Mouse (Mus musculus): ENCODE data around the gene Hes1.

Hes1 gene

GRCm38 (mm10) chr16:30050767-30051490 is 13.3 kb upstream of the Hes1 start:
- DNase-seq (ENCODE audit: low read depth, low spot score) = no peak

- DNase-seq (ENCODE audit: low read depth, low spot score) = no peak
Observed at GRCm38 (mm10) chr16:30052271-30052670, 11.9 kb upstream of the Hes1 start.

- no peak for DNase-seq (ENCODE audit: low read depth, low spot score)
Observed at GRCm38 (mm10) chr16:30052839-30053511, 11.2 kb upstream of the Hes1 start.

- no peak for DNase-seq (ENCODE audit: low read depth, low spot score)
Observed at GRCm38 (mm10) chr16:30054541-30054940, 9.6 kb upstream of the Hes1 start.

DNA sequence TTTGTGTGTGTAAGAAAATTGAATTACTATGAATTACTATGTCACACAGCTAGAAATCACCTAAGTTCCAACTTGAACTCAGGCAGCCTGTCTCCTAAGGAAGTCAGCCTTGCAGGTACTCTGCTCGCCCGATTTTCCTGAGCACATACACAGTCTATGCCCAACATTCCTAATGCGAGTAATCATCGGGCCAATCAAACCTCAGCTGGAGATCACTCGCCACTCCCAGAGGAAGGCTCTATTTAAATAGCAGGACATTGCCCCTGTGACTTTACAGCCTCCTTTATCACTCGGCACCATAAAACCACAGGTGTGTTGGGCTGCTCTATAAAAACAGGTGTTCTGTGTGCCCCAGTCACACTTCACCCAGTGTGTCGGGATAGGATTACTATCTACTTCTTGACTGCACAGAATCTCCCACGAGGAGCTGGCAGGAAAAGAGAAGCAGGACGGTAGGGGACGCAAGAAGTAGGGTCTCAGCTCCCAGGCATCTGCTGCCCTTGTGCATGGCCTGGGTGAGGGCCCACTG is 8.8 kb upstream of the Hes1 start:
- no peak for DNase-seq (ENCODE audit: low read depth, low spot score)

DNA sequence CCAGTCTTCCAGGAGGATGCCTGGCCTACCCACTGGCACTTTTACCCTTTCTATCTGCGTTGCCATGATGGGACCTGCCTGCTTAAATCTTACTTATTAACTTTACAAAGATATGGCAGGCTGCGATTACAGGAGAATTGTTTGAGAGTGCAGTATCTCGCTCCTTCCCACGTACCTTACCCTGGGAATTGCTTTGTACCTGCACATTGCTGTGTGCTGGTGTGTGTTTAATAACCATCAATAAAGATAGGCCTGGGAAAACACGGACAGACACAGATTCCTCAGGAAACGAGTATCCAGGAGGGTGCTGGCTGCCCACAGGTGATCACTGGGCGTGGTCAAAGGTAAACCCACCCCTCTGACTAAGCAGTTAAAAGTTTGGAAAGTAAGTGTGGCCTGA is 8.3 kb upstream of the Hes1 start:
- DNase-seq (ENCODE audit: low read depth, low spot score) = no peak

- no peak for DNase-seq (ENCODE audit: low read depth, low spot score)
Observed at GRCm38 (mm10) chr16:30056906-30057305, 7.3 kb upstream of the Hes1 start.

DNA sequence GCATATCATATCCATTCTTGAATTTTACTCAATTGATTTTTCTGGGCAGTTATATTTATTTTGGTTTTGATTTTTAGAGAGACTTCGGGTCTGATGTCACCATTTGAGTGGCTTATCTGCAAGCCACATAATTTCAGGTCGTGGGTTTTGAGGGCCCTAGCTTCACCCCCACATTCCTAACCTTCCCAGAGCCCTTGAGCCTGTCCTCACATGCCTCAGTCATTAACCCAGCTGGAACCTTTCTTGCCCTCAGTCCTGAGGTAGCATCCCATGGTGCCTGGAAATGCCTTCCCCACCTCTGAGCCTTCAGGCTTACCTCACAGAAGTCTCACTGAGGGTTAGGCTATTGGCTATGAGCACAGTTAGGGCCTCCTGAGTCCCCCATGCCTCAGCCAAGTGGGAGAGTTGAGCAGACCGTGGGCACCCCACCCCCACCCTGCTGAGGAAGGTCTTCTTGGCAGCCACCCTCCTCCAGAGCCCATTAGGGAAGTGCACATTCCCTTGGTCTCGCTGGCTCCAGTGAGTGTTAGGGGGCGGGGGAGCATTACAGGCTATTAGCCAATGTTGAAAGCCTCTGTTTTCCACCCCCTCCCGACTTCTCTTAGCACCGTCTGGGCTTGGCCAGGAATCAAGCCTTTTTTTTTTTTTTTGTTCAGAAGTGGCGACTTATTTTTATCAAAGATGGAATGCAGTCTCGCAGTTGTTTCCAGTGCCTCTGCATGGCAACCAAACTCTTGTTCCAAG is 5.0 kb upstream of the Hes1 start:
- DNase-seq (ENCODE audit: low read depth, low spot score) = peak; percentile 76

GRCm38 (mm10) chr16:30060412-30060811 is 3.8 kb upstream of the Hes1 start:
- DNase-seq (ENCODE audit: low read depth, low spot score) = peak; percentile 38

- peak; percentile 29 for DNase-seq (ENCODE audit: low read depth, low spot score)
Observed at GRCm38 (mm10) chr16:30062242-30063030, 1.7 kb upstream of the Hes1 start.

- DNase-seq (ENCODE audit: low read depth, low spot score) = peak; percentile 40
Observed at GRCm38 (mm10) chr16:30063121-30063881, 883 bp upstream of the Hes1 start.

- no peak for DNase-seq (ENCODE audit: low read depth, low spot score)
Observed at GRCm38 (mm10) chr16:30064613-30065012, 429 bp downstream of the Hes1 start.

GRCm38 (mm10) chr16:30065077-30065476 is 893 bp downstream of the Hes1 start:
- DNase-seq (ENCODE audit: low read depth, low spot score) = peak; percentile 89

DNA sequence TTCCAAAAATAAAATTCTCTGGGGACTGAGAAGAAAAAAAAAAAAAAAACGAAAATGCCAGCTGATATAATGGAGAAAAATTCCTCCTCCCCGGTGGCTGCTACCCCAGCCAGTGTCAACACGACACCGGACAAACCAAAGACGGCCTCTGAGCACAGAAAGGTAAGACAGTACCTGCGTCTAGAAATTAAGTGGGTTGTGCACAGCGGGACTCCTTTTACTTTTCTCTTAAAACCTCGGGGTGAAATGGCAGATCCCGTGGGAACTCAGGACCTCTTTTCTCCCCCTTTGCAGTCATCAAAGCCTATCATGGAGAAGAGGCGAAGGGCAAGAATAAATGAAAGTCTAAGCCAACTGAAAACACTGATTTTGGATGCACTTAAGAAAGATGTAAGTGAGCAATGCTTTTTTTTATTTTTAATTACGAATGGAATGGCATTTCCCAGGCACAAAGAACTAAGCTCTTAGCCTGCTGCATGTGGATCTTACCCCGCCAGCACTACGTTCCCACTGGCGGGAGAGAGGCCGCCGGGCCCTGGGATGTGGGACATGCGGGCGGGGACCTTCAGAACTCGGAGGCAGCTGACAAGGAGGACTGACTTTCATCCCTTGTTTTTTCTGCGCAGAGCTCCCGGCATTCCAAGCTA is 1.5 kb downstream of the Hes1 start:
- DNase-seq (ENCODE audit: low read depth, low spot score) = no peak

DNA sequence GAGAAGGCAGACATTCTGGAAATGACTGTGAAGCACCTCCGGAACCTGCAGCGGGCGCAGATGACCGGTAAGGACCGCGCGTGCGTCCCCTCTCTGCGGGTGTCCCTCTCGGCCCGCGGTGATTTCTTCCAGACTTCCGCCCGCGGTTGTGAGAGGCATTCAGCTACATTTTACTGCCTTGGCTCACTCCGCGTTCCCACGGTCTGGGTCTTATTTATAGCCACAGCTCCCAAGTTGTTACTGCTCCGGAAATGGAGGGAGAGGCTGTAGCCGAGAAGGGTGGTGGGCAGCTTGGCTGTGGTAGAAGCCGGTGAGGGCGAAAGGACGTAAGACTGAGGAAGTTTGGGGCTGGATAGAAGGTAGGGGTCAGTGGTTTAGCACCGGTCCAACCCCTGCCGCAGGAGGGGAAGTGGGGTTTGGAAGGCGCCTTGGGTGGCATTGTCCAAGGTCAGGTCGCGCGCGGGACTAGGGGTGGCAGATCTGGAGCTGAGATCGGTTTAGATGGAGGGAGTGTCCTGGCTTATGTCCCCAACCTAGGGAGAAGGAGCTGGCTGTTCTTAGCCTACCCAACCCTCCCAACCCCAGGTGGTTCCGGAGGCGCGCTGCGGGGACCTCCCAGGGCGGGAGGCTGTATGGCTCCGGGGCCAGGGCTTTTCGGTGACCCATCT is 2.1 kb downstream of the Hes1 start:
- DNase-seq (ENCODE audit: low read depth, low spot score) = peak; percentile 61

- DNase-seq (ENCODE audit: low read depth, low spot score) = peak; percentile 82
Observed at GRCm38 (mm10) chr16:30066852-30067301, 2.7 kb downstream of the Hes1 start.

DNA sequence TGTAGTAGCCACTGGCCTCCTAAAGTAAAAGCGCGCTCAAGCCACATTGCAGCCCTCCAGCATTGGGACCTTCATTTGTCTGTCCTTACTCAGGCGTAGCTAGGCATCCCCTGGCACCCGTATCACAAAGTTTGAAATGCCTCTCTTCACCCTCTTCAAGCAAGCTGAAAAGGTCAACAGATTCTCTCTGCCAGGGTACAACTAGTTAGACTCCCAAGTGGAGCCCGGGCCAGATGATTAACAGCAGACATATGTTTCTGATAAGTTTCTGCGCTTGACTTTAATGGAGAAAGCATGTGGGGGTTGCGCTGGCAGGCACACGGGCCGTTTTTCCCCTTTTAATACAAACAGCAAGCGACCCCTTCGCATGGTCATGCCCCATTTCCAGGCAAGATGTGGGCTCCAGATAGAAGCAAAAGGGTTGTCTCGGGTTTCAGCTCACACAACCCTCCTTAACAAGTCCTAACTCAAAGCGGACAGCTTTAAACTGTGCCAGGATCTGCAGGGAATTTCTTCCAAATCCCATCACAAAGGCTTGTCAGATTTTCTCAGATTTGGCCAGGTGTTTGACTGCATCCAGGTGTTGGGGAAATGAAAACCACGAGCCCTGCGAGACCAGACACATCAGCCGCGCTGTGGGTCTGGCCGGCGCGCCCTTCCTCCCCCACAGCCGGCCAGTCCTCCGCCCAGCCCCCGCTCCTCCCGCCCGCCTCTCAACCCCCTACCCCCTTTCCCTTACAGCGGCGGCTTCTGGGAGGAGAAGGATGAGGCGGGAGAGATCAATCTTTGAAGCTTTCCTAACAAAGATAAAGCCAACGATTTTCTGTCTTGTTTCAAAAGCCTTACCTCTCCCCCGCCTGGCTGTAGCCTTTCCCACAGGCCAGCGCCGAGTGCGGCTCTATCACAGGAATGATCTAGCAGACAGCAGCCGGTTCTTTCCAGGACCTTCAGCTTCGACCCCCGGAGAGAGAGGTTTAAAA is 4.1 kb downstream of the Hes1 start:
- no peak for DNase-seq (ENCODE audit: low read depth, low spot score)

DNA sequence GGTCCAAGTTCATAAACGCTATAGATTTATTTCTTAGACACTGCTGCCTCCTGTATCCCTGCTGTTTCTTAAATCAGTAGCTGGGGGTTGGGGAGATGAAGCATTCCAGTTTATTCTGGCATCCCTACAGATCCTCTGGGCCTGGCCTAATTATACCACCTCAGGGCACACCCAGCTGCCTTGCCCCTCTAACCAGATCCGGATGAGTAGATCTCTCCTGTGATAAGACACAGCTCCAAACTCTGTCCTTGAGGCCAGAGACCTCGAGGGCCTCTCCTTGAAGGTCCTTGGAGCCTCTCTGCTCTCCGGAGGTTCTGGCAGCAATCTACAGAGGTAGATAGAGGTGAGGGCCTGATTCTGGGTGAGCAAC is 5.4 kb downstream of the Hes1 start:
- peak; percentile 41 for DNase-seq (ENCODE audit: low read depth, low spot score)
